Mouse (Mus musculus): Measurements from ENCODE around the gene Papln. TPM values are rescaled to one million over a fixed set of nuclear protein-coding genes. Genes with fewer than 3 reads are reported as not detected.

Papln gene
- total and polyA plus RNA-seq, 3 experiments, result 0.09 to 0.51 TPM; not detected in 1

DNA sequence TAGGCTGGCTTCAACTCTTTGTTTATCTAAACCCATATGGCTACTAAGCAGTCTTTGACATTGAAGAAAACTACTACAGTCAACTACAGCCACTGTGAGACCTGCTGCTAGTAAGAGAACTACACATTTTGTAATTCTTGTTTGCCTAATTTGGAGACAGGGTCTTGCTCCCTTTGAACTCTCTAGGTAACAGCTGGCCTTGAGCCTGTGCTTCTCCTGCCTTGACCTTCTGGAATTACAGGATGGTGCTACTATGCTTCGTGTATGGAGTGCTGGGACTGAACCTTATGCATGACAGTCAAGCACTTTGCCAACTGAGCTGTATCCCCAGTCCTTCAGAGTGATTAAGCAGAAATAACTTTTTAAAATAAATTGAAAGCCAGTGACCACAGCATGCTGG lies 53.2 kb downstream of the Papln start:
- H3K27ac ChIP-seq (ENCODE audit: insufficient read depth, low read depth), result no peak overlapping the region
- H3K79me2 ChIP-seq (replicated peaks; ENCODE audit: control insufficient read depth, extremely low read depth, insufficient read depth, poor library complexity, severe bottlenecking), result no peaks in the 10 kb centered on the region
- H3K4me2 ChIP-seq (ENCODE audit: insufficient read depth, low read depth, poor library complexity, severe bottlenecking), result no peak overlapping the region
- no peak overlapping the region for H3K9ac ChIP-seq (ENCODE audit: insufficient read depth, low read depth)
- peaks cover 0 to 14% of the 10 kb centered on the region in 2 experiments; a peak in 2 of 4 replicates for H3K4me1 ChIP-seq (ENCODE audit: control insufficient read depth in 1 of 2, insufficient read depth in 2 of 2)
- H3K27me3 ChIP-seq (replicated peaks), result no peaks in the 10 kb centered on the region
- in situ Hi-C loops (cut with MboI; ENCODE audit: low pct_ligation_motif_present, low pct_unique_long_range_greater_than_20kb, low sequenced_read_pairs), result no loop called here
- dilution Hi-C loops (cut with MboI; ENCODE audit: extremely low pct_ligation_motif_present, extremely low pct_unique_long_range_greater_than_20kb, low sequenced_read_pairs), result no loop called here
- DNase-seq (ENCODE audit: extremely low read depth), result no peak
- H3K9me3 ChIP-seq (replicated peaks; ENCODE audit: low read length), result no peaks in the 10 kb centered on the region
- no peak overlapping the region for H3K4me3 ChIP-seq (replicated peaks in 1 of 3; ENCODE audit: low read depth in 2 of 3, low read length in 2 of 3, poor library complexity in 1 of 3)
- TF ChIP-seq MXI1 (IDR thresholded peaks at IDR 0.05; ENCODE audit: low read depth, low read length) (no peak), MAX (IDR thresholded peaks at IDR 0.05; ENCODE audit: low read length) (no peak), UBTF (IDR thresholded peaks at IDR 0.05; ENCODE audit: low read depth, low read length) (no peak), CHD2 (IDR thresholded peaks at IDR 0.05; ENCODE audit: low read length) (no peak), POLR2AphosphoS2 (IDR thresholded peaks at IDR 0.05; ENCODE audit: low read depth, low read length) (no peak), SMC3 (IDR thresholded peaks at IDR 0.05; ENCODE audit: low read depth, low read length) (no peak), SIN3A (IDR thresholded peaks at IDR 0.05; ENCODE audit: low read length) (no peak), USF2 (conservative IDR thresholded peaks at IDR 0.05; ENCODE audit: low read depth, low read length) (no peak), TCF12 (IDR thresholded peaks at IDR 0.05; ENCODE audit: low read depth, low read length) (no peak)
- peaks cover 0 to 8% of the 10 kb centered on the region in 2 experiments for H3K36me3 ChIP-seq (replicated peaks in 1 of 2; ENCODE audit: control insufficient read depth in 1 of 2, insufficient read depth in 1 of 2, low read length in 1 of 2)

DNA sequence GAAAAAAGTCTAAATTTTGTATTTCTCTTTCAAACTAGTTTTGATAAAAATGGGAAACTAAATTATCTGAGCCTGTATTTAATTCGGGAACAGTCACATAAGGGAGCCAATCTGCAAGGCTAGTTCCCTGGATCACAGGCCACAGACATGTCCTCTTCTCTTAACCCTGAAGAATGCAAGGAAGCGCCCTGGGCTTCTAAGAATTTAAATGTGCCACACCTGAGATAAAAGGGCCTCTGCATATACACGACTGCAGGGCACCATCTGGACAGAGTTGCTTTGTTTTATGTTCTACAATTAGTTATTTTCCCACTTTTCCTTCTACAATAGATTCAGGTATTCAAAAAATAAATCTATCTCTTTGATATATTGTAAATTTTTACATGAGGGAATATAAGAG lies 67.0 kb downstream of the Papln start:
- Histone ChIP-seq H3K4me3 (replicated peaks in 1 of 3; ENCODE audit: low read depth in 2 of 3, low read length in 2 of 3, poor library complexity in 1 of 3) (no peak overlapping the region), H3K36me3 (replicated peaks in 1 of 2; ENCODE audit: control insufficient read depth in 1 of 2, insufficient read depth in 1 of 2, low read length in 1 of 2) (peaks cover 0 to 16% of the 10 kb centered on the region in 2 experiments), H3K27ac (ENCODE audit: insufficient read depth, low read depth) (no peak overlapping the region), H3K9me3 (replicated peaks; ENCODE audit: low read length) (no peaks in the 10 kb centered on the region), H3K79me2 (replicated peaks; ENCODE audit: control insufficient read depth, extremely low read depth, insufficient read depth, poor library complexity, severe bottlenecking) (no peaks in the 10 kb centered on the region), H3K4me1 (ENCODE audit: control insufficient read depth in 1 of 2, insufficient read depth in 2 of 2) (peaks cover 0 to 3% of the 10 kb centered on the region in 2 experiments; a peak in 1 of 4 replicates), H3K27me3 (replicated peaks) (no peaks in the 10 kb centered on the region), H3K4me2 (ENCODE audit: insufficient read depth, low read depth, poor library complexity, severe bottlenecking) (no peak overlapping the region), H3K9ac (ENCODE audit: insufficient read depth, low read depth) (no peak overlapping the region)
- dilution Hi-C loops (cut with MboI; ENCODE audit: extremely low pct_ligation_motif_present, extremely low pct_unique_long_range_greater_than_20kb, low sequenced_read_pairs), result no loop called here
- in situ Hi-C loops (cut with MboI; ENCODE audit: low pct_ligation_motif_present, low pct_unique_long_range_greater_than_20kb, low sequenced_read_pairs), result no loop called here
- no peak for TF ChIP-seq POLR2AphosphoS2 (IDR thresholded peaks at IDR 0.05; ENCODE audit: low read depth, low read length)
- no peak for TF ChIP-seq MAFK (IDR thresholded peaks at IDR 0.05; ENCODE audit: insufficient replicate concordance, low read length)
- no peak for TF ChIP-seq RCOR1 (conservative IDR thresholded peaks at IDR 0.05; ENCODE audit: low read depth, low read length)
- TF ChIP-seq MAX (IDR thresholded peaks at IDR 0.05; ENCODE audit: low read length), result no peak
- no peak for TF ChIP-seq JUND (conservative IDR thresholded peaks at IDR 0.05; ENCODE audit: low read depth, low read length)
- TF ChIP-seq EP300 (IDR thresholded peaks at IDR 0.05; ENCODE audit: low read length), result no peak
- TF ChIP-seq POLR2A (IDR thresholded peaks at IDR 0.05; ENCODE audit: low read depth, low read length), result no peak
- no peak for TF ChIP-seq ZMIZ1 (IDR thresholded peaks at IDR 0.05; ENCODE audit: low read depth, low read length)
- no peak for DNase-seq (ENCODE audit: extremely low read depth)

DNA sequence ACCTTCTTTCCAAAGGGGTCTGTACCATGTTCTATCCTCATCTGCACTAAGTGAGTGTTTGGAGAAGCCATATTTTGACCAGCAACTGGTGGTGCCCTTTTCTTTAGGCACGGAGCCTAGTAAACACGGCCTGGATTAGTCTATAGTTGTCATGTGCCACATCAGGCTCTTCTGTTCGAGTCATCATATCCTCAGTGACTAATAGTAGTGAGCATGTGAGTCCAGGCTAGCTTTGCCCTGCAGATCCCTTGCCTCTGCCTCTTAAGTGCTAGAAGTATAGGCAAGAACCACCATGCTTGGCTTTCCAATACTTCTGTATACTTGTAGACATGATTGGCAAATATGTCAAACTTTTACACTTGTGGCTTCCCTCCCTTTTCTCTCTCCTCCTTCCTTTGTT lies 70.5 kb downstream of the Papln start:
- dilution Hi-C loops (cut with MboI; ENCODE audit: extremely low pct_ligation_motif_present, extremely low pct_unique_long_range_greater_than_20kb, low sequenced_read_pairs) (no loop called here), in situ Hi-C loops (cut with MboI; ENCODE audit: low pct_ligation_motif_present, low pct_unique_long_range_greater_than_20kb, low sequenced_read_pairs) (no loop called here)
- Histone ChIP-seq H3K4me3 (replicated peaks in 1 of 3; ENCODE audit: low read depth in 2 of 3, low read length in 2 of 3, poor library complexity in 1 of 3) (no peak overlapping the region), H3K27me3 (replicated peaks) (no peaks in the 10 kb centered on the region), H3K4me1 (ENCODE audit: control insufficient read depth in 1 of 2, insufficient read depth in 2 of 2) (no peaks in the 10 kb centered on the region), H3K36me3 (replicated peaks in 1 of 2; ENCODE audit: control insufficient read depth in 1 of 2, insufficient read depth in 1 of 2, low read length in 1 of 2) (peaks cover 6 to 21% of the 10 kb centered on the region in 2 experiments), H3K79me2 (replicated peaks; ENCODE audit: control insufficient read depth, extremely low read depth, insufficient read depth, poor library complexity, severe bottlenecking) (no peaks in the 10 kb centered on the region), H3K4me2 (ENCODE audit: insufficient read depth, low read depth, poor library complexity, severe bottlenecking) (no peak overlapping the region), H3K9me3 (replicated peaks; ENCODE audit: low read length) (no peaks in the 10 kb centered on the region), H3K9ac (ENCODE audit: insufficient read depth, low read depth) (no peak overlapping the region), H3K27ac (ENCODE audit: insufficient read depth, low read depth) (no peak overlapping the region)
- no peak for DNase-seq (ENCODE audit: extremely low read depth)
- TF ChIP-seq MEF2A (IDR thresholded peaks at IDR 0.05; ENCODE audit: borderline replicate concordance, low read depth, low read length) (no peak), TCF12 (IDR thresholded peaks at IDR 0.05; ENCODE audit: low read depth, low read length) (no peak), ELF1 (IDR thresholded peaks at IDR 0.05; ENCODE audit: low read depth, low read length) (no peak), NELFE (IDR thresholded peaks at IDR 0.05; ENCODE audit: low read depth, low read length) (no peak), E2F4 (IDR thresholded peaks at IDR 0.05; ENCODE audit: insufficient replicate concordance, low read depth, low read length) (no peak), CTCF (conservative IDR thresholded peaks at IDR 0.05 in 1 of 2, IDR thresholded peaks at IDR 0.05 in 1 of 2; ENCODE audit: low read depth in 2 of 2, low read length in 2 of 2) (no peak), HCFC1 (IDR thresholded peaks at IDR 0.05; ENCODE audit: low read depth, low read length) (no peak), ZC3H11A (IDR thresholded peaks at IDR 0.05; ENCODE audit: low read depth, low read length) (no peak), MAZ (IDR thresholded peaks at IDR 0.05; ENCODE audit: low read depth, low read length) (no peak), BHLHE40 (IDR thresholded peaks at IDR 0.05; ENCODE audit: low read depth, low read length) (no peak), ZKSCAN1 (IDR thresholded peaks at IDR 0.05; ENCODE audit: borderline replicate concordance, low read depth, low read length) (no peak), USF2 (conservative IDR thresholded peaks at IDR 0.05; ENCODE audit: low read depth, low read length) (no peak), CHD1 (IDR thresholded peaks at IDR 0.05; ENCODE audit: low read depth, low read length) (no peak), MAFK (IDR thresholded peaks at IDR 0.05; ENCODE audit: insufficient replicate concordance, low read length) (no peak)

All from CH12.LX (cell line).